Mouse (Mus musculus) liver, adult 2 months (tissue): ENCODE measurements around the gene Rpl23. TPM values are rescaled to one million over a fixed set of nuclear protein-coding genes. Genes with fewer than 3 reads are reported as not detected.

ENCODE experiments used
- DNase-seq: peaks from one replicate; pipeline ENCODE4 v3.0.0-alpha.2; 2011; ENCODE audit warnings: low read depth, low spot score; ENCODE audit errors: extremely low read depth
- H3K27ac ChIP-seq: fragments of 200-500 bp; replicated peaks from 2 replicates; pipeline ENCODE4 v1.5.1; 2012; ENCODE audit warnings: low read depth, mild to moderate bottlenecking, control low read depth, inconsistent platforms, low read length; ENCODE audit not compliant: insufficient read depth
- H3K27me3 ChIP-seq: fragments of 200-500 bp; 2 replicates; pipeline ENCODE4 v1.6.1; 2012; ENCODE audit warnings: mild to moderate bottlenecking, moderate library complexity, low read length, inconsistent platforms; ENCODE audit not compliant: control insufficient read depth, insufficient read depth
- H3K36me3 ChIP-seq: fragments of 200-500 bp; 2 replicates; pipeline ENCODE4 v1.6.1; 2012; ENCODE audit warnings: low read length, inconsistent platforms; ENCODE audit not compliant: control insufficient read depth, insufficient read depth
- H3K4me1 ChIP-seq: fragments of 200-500 bp; 2 replicates; pipeline ENCODE4 v1.6.1; 2011; ENCODE audit warnings: low read length; ENCODE audit not compliant: control insufficient read depth, insufficient read depth
- H3K4me3 ChIP-seq: fragments of 200-500 bp; 2 replicates; pipeline ENCODE4 v1.5.1; 2011; ENCODE audit warnings: low read depth, mild to moderate bottlenecking, control low read depth, low read length, moderate library complexity; ENCODE audit not compliant: insufficient read depth
- H3K79me2 ChIP-seq: fragments of 200-500 bp; 2 replicates; pipeline ENCODE4 v1.6.1; 2012; ENCODE audit warnings: inconsistent platforms, mild to moderate bottlenecking, low read length, moderate library complexity; ENCODE audit not compliant: control insufficient read depth, insufficient read depth
- H3K9ac ChIP-seq: fragments of 200-500 bp; 2 replicates; pipeline ENCODE4 v1.6.1; 2012; ENCODE audit warnings: low read depth, mild to moderate bottlenecking, control low read depth, inconsistent platforms, low read length
- CTCF ChIP-seq: fragments of 200-500 bp; IDR thresholded peaks from 2 replicates; pipeline ENCODE4 v1.5.1; 2011; ENCODE audit warnings: low read depth, low read length, control low read depth
- POLR2A ChIP-seq: fragments of 200-500 bp; IDR thresholded peaks from 2 replicates; pipeline ENCODE4 v1.6.1; 2011; ENCODE audit warnings: low read length, control low read depth; ENCODE audit not compliant: insufficient read depth; ENCODE audit errors: extremely low read depth
- WGBS: fragments of 180-500 bp; shearing (Covaris S2); methylation state at CpG from one replicate; pipeline ENCODE4 v1.1.7; 2018; 5-methylcytosine and 5-hydroxymethylcytosine counted together
- polyA plus RNA-seq: library from polyadenylated mRNA; depleted of rRNA; stranded (reverse); fragments of >200 nt; gene quantifications from 2 replicates; pipeline ENCODE4 v1.2.3, GENCODE M21; 2012
- total RNA-seq: library from RNA; depleted of rRNA; stranded (reverse); fragments of >200 nt; gene quantifications from 2 replicates; pipeline ENCODE4 v1.2.3, GENCODE M21; 2014

Gene Rpl23
- total and polyA plus RNA-seq, 2 experiments = 68.5 to 283 TPM

GRCm38 (mm10) chr11:97789727-97790126 is 7.5 kb upstream of the Rpl23 start:
- Histone ChIP-seq H3K79me2 (no peaks in the 10 kb centered on the region), H3K27me3 (no peaks in the 10 kb centered on the region), H3K27ac (no peak overlapping the region), H3K9ac (no peak overlapping the region), H3K4me3 (no peak overlapping the region), H3K4me1 (no peaks in the 10 kb centered on the region), H3K36me3 (no peaks in the 10 kb centered on the region)
- 90% methylated on average over 5 of the region's 5 CpGs for whole genome bisulfite sequencing
- TF ChIP-seq POLR2A (no peak), CTCF (no peak)
- DNase-seq = no peak

DNA sequence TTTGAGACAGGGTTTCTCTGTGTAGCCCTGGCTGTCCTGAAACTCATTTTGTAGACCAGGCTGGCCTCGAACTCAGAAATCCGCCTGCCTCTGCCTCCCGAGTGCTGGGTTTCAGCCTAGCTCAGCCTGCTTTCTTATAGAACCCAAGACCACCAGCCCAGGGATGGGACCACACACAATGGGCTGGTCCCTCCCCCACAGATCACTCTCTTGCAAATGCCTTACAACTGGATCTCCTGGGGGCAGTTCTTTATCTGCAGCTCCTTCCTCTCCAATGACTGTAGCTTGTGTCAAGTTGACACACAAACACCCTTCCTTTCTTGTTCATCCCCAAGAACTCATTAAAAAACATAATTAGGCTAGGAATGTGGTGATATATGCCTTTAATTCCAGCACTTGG is 5.7 kb upstream of the Rpl23 start:
- no peak overlapping the region for H3K4me3 ChIP-seq
- no peak for DNase-seq
- H3K27me3 ChIP-seq = no peaks in the 10 kb centered on the region
- no peaks in the 10 kb centered on the region for H3K36me3 ChIP-seq
- no peak overlapping the region for H3K9ac ChIP-seq
- TF ChIP-seq CTCF = no peak
- H3K4me1 ChIP-seq = no peaks in the 10 kb centered on the region; the same call in 1 of the 2 replicates
- H3K27ac ChIP-seq = no peak overlapping the region
- no peaks in the 10 kb centered on the region for H3K79me2 ChIP-seq
- WGBS = 93% methylated on average over 3 of the region's 3 CpGs

GRCm38 (mm10) chr11:97782564-97782895 is 293 bp upstream of the Rpl23 start:
- H3K27me3 ChIP-seq = no peaks in the 10 kb centered on the region
- DNase-seq = no peak
- peak overlapping the region; percentile 4; the same call in 1 of the 2 replicates for H3K27ac ChIP-seq
- H3K79me2 ChIP-seq = peaks cover 10% of the 10 kb centered on the region
- H3K36me3 ChIP-seq = peaks cover 32% of the 10 kb centered on the region
- WGBS = under 1% methylated on average over 10 of the region's 10 CpGs
- H3K4me1 ChIP-seq = peaks cover 12% of the 10 kb centered on the region
- peak overlapping the region; percentile 92 for H3K4me3 ChIP-seq
- no peak for TF ChIP-seq POLR2A
- TF ChIP-seq CTCF = no peak
- peak overlapping the region; percentile 37 for H3K9ac ChIP-seq

DNA sequence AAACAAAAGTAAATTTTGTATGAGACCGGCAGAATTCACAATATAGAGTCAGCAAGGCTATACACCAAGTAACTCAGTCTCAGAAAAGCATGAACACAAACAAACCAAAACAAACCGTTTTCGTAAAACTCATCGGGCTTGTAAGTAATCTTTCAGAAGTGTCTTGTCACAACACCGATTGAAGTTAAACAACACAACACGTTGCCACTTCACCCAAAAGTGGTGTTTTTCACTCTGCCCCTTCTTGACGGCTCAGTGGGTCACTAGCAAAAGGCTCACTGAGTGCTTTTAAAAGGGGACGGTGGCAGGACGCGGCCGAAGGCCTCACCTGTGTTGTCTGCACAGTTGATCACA is 782 bp downstream of the Rpl23 start:
- Histone ChIP-seq H3K36me3 (peaks cover 38% of the 10 kb centered on the region), H3K27me3 (no peaks in the 10 kb centered on the region), H3K9ac (peak overlapping the region; percentile 93), H3K4me1 (peaks cover 12% of the 10 kb centered on the region), H3K4me3 (peak overlapping the region; percentile 92), H3K27ac (peak overlapping the region; percentile 62), H3K79me2 (peaks cover 10% of the 10 kb centered on the region)
- WGBS = under 1% methylated on average over 11 of the region's 11 CpGs
- DNase-seq = no peak
- TF ChIP-seq CTCF = no peak
- TF ChIP-seq POLR2A = no peak

DNA sequence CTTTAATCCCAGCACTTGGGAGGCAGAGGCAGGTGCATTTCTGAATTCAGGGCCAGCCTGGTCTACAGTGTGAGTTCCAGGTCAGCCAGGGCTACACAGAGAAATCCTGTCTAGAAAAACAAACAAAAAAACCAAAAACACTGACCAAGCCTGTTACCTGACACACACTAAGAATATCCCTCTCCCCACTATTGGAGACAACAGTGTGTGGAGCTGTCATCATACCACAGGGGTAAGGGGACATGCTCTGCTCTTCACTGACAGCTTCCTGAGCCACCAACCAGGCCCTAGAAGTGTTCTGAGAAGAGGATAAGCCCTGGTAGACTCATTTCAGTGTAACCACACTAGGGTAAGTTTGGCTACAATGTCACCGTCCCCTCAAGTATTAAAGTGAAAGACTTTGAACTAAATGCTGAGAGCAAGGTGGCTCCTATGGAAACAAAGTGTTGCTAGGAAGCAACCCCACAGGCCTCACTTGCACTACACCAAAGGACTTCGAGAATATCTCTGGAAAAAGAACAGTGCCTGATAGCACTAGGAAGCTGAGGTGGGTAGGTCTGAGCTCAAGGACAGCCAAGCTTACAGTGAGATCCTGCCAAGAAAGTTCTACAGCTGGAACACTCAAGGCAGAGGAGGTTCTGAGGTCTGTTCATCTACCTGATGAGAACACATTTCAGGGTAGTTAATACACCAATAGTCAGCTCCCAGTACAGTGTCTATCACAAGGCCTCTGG is 2.1 kb downstream of the Rpl23 start:
- Histone ChIP-seq H3K27ac (no peak overlapping the region), H3K9ac (peak overlapping the region; percentile 30), H3K4me1 (peaks cover 12% of the 10 kb centered on the region), H3K79me2 (peaks cover 10% of the 10 kb centered on the region), H3K4me3 (no peak overlapping the region), H3K36me3 (peaks cover 38% of the 10 kb centered on the region), H3K27me3 (no peaks in the 10 kb centered on the region)
- WGBS = 54% methylated on average over 2 of the region's 2 CpGs
- TF ChIP-seq CTCF = no peak
- no peak for DNase-seq

GRCm38 (mm10) chr11:97778918-97779317 is 3.3 kb downstream of the Rpl23 start:
- Histone ChIP-seq H3K27me3 (no peaks in the 10 kb centered on the region), H3K36me3 (peaks cover 38% of the 10 kb centered on the region), H3K4me3 (no peak overlapping the region), H3K4me1 (peaks cover 12% of the 10 kb centered on the region), H3K79me2 (peaks cover 10% of the 10 kb centered on the region), H3K27ac (no peak overlapping the region), H3K9ac (no peak overlapping the region)
- 74% methylated on average over 1 of the region's 1 CpGs for WGBS
- no peak for DNase-seq
- no peak for TF ChIP-seq POLR2A
